Mouse (Mus musculus): Measurements from ENCODE around the gene Samhd1. TPM values are rescaled to one million over a fixed set of nuclear protein-coding genes. Genes with fewer than 3 reads are reported as not detected.

Samhd1 gene
- polyA plus RNA-seq, 1 experiment from 2014 or later, result 14.9 TPM

- Histone ChIP-seq H3K36me3 (ENCODE audit: control insufficient read depth, insufficient read depth, low read length) (no peaks in the 10 kb centered on the region), H3K27me3 (ENCODE audit: control insufficient read depth, insufficient read depth, low read length) (no peaks in the 10 kb centered on the region), H3K27ac (ENCODE audit: low read depth, low read length) (peak within 1 kb of the TSS; percentile 98), H3K4me3 (ENCODE audit: low read depth, low read length) (peak within 1 kb of the TSS; percentile 96), H3K9me3 (ENCODE audit: control insufficient read depth, low read length) (no peaks in the 10 kb centered on the region), H3K4me2 (ENCODE audit: low read depth, low read length) (peak within 1 kb of the TSS; percentile 100), H3K4me1 (ENCODE audit: control insufficient read depth, insufficient read depth, low read length) (peaks cover 41% of the 10 kb centered on the region), H3K9ac (replicated peaks; ENCODE audit: low read depth, low read length) (peak within 1 kb of the TSS; percentile 99)
- ATAC-seq (ENCODE audit: low read depth), result peak; percentile 85
- WGBS, result under 1% methylated on average over 69 of the region's 136 CpGs
Observed at GRCm38 (mm10) chr2:157078793-157079700, 56.0 kb downstream of the Samhd1 start, which contains the start of gene Soga1. Gene Soga1, minus strand, starts transcription at chr2:157079254.

DNA sequence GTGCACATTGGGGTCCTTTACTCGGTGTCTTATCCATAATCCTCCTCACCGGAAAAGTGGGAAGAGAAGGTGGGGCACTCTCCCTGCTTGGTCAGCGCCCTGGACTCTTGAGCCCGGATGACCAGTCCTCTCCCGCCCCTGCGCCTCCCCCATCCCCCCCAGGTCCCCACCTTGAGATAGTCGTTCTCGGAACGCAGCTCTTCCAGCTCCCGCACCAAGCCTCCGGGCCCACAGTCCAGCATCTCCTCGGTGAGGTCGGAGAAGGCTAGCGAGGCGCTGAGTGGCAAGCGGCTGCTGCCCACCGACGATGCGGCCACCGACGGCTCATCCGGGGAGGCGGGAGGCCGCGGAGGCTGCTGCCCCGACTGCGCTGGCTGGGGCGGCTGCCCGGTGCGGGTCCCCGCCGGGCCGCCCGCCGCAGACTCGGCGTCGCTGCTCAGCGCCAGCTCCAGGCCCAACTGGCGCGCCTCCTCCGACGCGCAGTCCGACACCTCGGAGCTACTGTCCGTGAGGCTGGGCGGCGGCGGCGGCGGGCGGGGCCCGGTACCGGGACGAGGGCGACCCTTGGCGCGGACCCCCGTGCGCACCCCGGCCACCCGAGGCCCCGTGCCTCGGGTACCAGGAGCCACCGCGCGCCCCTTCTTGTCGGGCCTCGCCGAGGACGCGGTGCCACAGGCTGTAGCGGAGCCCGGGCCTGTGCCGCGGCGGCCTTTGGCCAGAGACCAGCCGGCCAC is 56.8 kb downstream of the Samhd1 start:
- peak overlapping the region; percentile 100 for H3K4me2 ChIP-seq (ENCODE audit: low read depth, low read length)
- H3K27ac ChIP-seq (ENCODE audit: low read depth, low read length), result peak overlapping the region; percentile 98
- no peaks in the 10 kb centered on the region for H3K27me3 ChIP-seq (ENCODE audit: control insufficient read depth, insufficient read depth, low read length)
- H3K9me3 ChIP-seq (ENCODE audit: control insufficient read depth, low read length), result no peaks in the 10 kb centered on the region
- ATAC-seq (ENCODE audit: low read depth), result peak; percentile 16
- WGBS, result under 1% methylated on average over 43 of the region's 79 CpGs
- H3K36me3 ChIP-seq (ENCODE audit: control insufficient read depth, insufficient read depth, low read length), result no peaks in the 10 kb centered on the region
- peaks cover 48% of the 10 kb centered on the region for H3K4me1 ChIP-seq (ENCODE audit: control insufficient read depth, insufficient read depth, low read length)
- peak overlapping the region; percentile 99 for H3K9ac ChIP-seq (replicated peaks; ENCODE audit: low read depth, low read length)
- peak overlapping the region; percentile 96 for H3K4me3 ChIP-seq (ENCODE audit: low read depth, low read length)

- Histone ChIP-seq H3K27me3 (ENCODE audit: control insufficient read depth, insufficient read depth, low read length) (no peaks in the 10 kb centered on the region), H3K9me3 (ENCODE audit: control insufficient read depth, low read length) (no peaks in the 10 kb centered on the region), H3K4me2 (ENCODE audit: low read depth, low read length) (peak overlapping the region; percentile 100), H3K36me3 (ENCODE audit: control insufficient read depth, insufficient read depth, low read length) (no peaks in the 10 kb centered on the region), H3K4me3 (ENCODE audit: low read depth, low read length) (peak overlapping the region; percentile 96), H3K4me1 (ENCODE audit: control insufficient read depth, insufficient read depth, low read length) (peaks cover 54% of the 10 kb centered on the region), H3K27ac (ENCODE audit: low read depth, low read length) (peak overlapping the region; percentile 98; the same call in 1 of the 2 replicates), H3K9ac (replicated peaks; ENCODE audit: low read depth, low read length) (peak overlapping the region; percentile 99)
- no peak for ATAC-seq (ENCODE audit: low read depth)
- 0% methylated on average over 15 of the region's 15 CpGs for WGBS
Observed at GRCm38 (mm10) chr2:157077641-157078058, 57.4 kb downstream of the Samhd1 start.

- Histone ChIP-seq H3K27ac (ENCODE audit: low read depth, low read length) (peak overlapping the region; percentile 35; the same call in 1 of the 2 replicates), H3K27me3 (ENCODE audit: control insufficient read depth, insufficient read depth, low read length) (no peaks in the 10 kb centered on the region), H3K36me3 (ENCODE audit: control insufficient read depth, insufficient read depth, low read length) (no peaks in the 10 kb centered on the region), H3K9me3 (ENCODE audit: control insufficient read depth, low read length) (no peaks in the 10 kb centered on the region), H3K4me2 (ENCODE audit: low read depth, low read length) (peak overlapping the region; percentile 100), H3K4me3 (ENCODE audit: low read depth, low read length) (peak overlapping the region; percentile 96), H3K4me1 (ENCODE audit: control insufficient read depth, insufficient read depth, low read length) (peaks cover 58% of the 10 kb centered on the region), H3K9ac (replicated peaks; ENCODE audit: low read depth, low read length) (peak overlapping the region; percentile 99)
- ATAC-seq (ENCODE audit: low read depth), result no peak
- 11% methylated on average over 5 of the region's 5 CpGs for WGBS
Observed at GRCm38 (mm10) chr2:157077160-157077559, 57.9 kb downstream of the Samhd1 start.

DNA sequence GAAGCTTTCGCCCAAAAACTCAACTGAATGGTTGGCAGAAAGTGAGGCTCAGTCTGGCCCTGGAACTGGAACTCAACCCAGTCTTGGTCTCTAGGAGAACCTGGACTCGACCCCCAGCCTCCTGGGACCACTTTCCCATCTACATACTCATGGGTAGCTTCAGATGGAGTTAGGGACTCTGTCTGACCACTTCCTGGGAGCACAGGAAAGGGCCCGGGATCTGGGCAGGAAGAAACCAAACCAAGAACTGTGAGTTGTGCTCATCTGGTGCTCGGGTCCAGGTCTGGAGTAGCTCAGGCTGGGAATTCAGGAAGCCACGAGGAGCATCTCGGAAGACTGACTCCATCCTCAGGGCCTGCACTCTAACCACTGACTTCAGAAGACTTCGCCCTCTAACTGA is 58.5 kb downstream of the Samhd1 start:
- ATAC-seq (ENCODE audit: low read depth), result no peak
- H3K27me3 ChIP-seq (ENCODE audit: control insufficient read depth, insufficient read depth, low read length), result no peaks in the 10 kb centered on the region
- H3K36me3 ChIP-seq (ENCODE audit: control insufficient read depth, insufficient read depth, low read length), result no peaks in the 10 kb centered on the region
- WGBS, result 83% methylated on average over 7 of the region's 7 CpGs
- H3K4me2 ChIP-seq (ENCODE audit: low read depth, low read length), result peak overlapping the region; percentile 100
- H3K9me3 ChIP-seq (ENCODE audit: control insufficient read depth, low read length), result no peaks in the 10 kb centered on the region
- peak overlapping the region; percentile 99; the same call in 1 of the 2 replicates for H3K9ac ChIP-seq (replicated peaks; ENCODE audit: low read depth, low read length)
- H3K27ac ChIP-seq (ENCODE audit: low read depth, low read length), result no peak overlapping the region
- H3K4me1 ChIP-seq (ENCODE audit: control insufficient read depth, insufficient read depth, low read length), result peaks cover 63% of the 10 kb centered on the region
- H3K4me3 ChIP-seq (ENCODE audit: low read depth, low read length), result peak overlapping the region; percentile 96

DNA sequence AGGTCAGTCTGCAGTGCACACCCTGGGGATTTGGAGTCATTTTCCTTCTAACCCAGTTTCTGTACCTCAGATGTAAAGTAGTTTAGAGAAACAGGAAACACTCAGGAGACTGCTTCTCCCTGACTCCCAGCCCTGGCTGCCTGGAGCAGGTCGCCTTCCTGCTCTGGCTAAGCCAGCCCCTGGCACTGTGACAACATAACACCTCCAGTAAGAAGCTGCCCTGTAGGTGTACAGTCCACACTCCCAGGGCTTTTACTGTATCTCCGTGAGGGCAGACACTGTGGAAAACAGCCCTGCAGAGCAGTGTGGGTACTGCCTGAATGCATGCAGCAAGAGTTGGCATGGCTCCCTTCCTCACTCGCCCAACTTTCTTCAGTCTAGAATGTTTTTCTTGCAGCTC is 59.4 kb downstream of the Samhd1 start:
- Histone ChIP-seq H3K9ac (replicated peaks; ENCODE audit: low read depth, low read length) (no peak overlapping the region), H3K4me3 (ENCODE audit: low read depth, low read length) (peak overlapping the region; percentile 8; the same call in 1 of the 2 replicates), H3K4me2 (ENCODE audit: low read depth, low read length) (peak overlapping the region; percentile 100), H3K36me3 (ENCODE audit: control insufficient read depth, insufficient read depth, low read length) (no peaks in the 10 kb centered on the region), H3K9me3 (ENCODE audit: control insufficient read depth, low read length) (no peaks in the 10 kb centered on the region), H3K27ac (ENCODE audit: low read depth, low read length) (no peak overlapping the region), H3K4me1 (ENCODE audit: control insufficient read depth, insufficient read depth, low read length) (peaks cover 72% of the 10 kb centered on the region), H3K27me3 (ENCODE audit: control insufficient read depth, insufficient read depth, low read length) (no peaks in the 10 kb centered on the region)
- WGBS, result 51% methylated on average over 3 of the region's 3 CpGs
- no peak for ATAC-seq (ENCODE audit: low read depth)

GRCm38 (mm10) chr2:157075226-157075625 is 59.8 kb downstream of the Samhd1 start:
- 88% methylated on average over 3 of the region's 3 CpGs for WGBS
- Histone ChIP-seq H3K27ac (ENCODE audit: low read depth, low read length) (no peak overlapping the region), H3K36me3 (ENCODE audit: control insufficient read depth, insufficient read depth, low read length) (no peaks in the 10 kb centered on the region), H3K9ac (replicated peaks; ENCODE audit: low read depth, low read length) (no peak overlapping the region), H3K4me3 (ENCODE audit: low read depth, low read length) (peak overlapping the region; percentile 8; the same call in 1 of the 2 replicates), H3K4me2 (ENCODE audit: low read depth, low read length) (peak overlapping the region; percentile 100), H3K4me1 (ENCODE audit: control insufficient read depth, insufficient read depth, low read length) (peaks cover 77% of the 10 kb centered on the region), H3K27me3 (ENCODE audit: control insufficient read depth, insufficient read depth, low read length) (no peaks in the 10 kb centered on the region), H3K9me3 (ENCODE audit: control insufficient read depth, low read length) (no peaks in the 10 kb centered on the region)
- ATAC-seq (ENCODE audit: low read depth), result no peak

- H3K9ac ChIP-seq (replicated peaks; ENCODE audit: low read depth, low read length), result 0 out of 2 replicates have a peak overlapping the region, but pooled peaks have one; percentile 18
- no peak overlapping the region for H3K4me3 ChIP-seq (ENCODE audit: low read depth, low read length)
Observed at GRCm38 (mm10) chr2:157074772-157075171, 60.3 kb downstream of the Samhd1 start.

More at GRCm38 (mm10) chr2:157074772-157075171, 60.3 kb downstream of the Samhd1 start:
- H3K27ac ChIP-seq (ENCODE audit: low read depth, low read length), result no peak overlapping the region
- H3K9me3 ChIP-seq (ENCODE audit: control insufficient read depth, low read length), result no peaks in the 10 kb centered on the region
- peaks cover 80% of the 10 kb centered on the region for H3K4me1 ChIP-seq (ENCODE audit: control insufficient read depth, insufficient read depth, low read length)
- 60% methylated on average over 5 of the region's 5 CpGs for WGBS
- no peak for ATAC-seq (ENCODE audit: low read depth)
- peak overlapping the region; percentile 100 for H3K4me2 ChIP-seq (ENCODE audit: low read depth, low read length)
- no peaks in the 10 kb centered on the region for H3K27me3 ChIP-seq (ENCODE audit: control insufficient read depth, insufficient read depth, low read length)
- no peaks in the 10 kb centered on the region for H3K36me3 ChIP-seq (ENCODE audit: control insufficient read depth, insufficient read depth, low read length)
